Mouse (Mus musculus) midbrain, embryonic 14.5 days (tissue): ENCODE data around the gene Zfp346. TPM values are rescaled to one million over a fixed set of nuclear protein-coding genes. Genes with fewer than 3 reads are reported as not detected.

Experiments
- ATAC-seq: fragments of 200-750 bp; cut with Nextera tagmentation; 2 replicates; pipeline ENCODE4 v1.8.0; 2017; ENCODE audit warnings: moderate number of reproducible peaks, moderate library complexity; ENCODE audit not compliant: low FRiP score, low TSS enrichment
- DNase-seq: peaks from one replicate; pipeline ENCODE4 v3.0.0-alpha.2; 2015
- H3K27ac ChIP-seq: fragments of 300-500 bp; sonication (generic); replicated peaks from 2 replicates; pipeline ENCODE4 v1.5.1; 2014; ENCODE audit warnings: mild to moderate bottlenecking, low read depth, low read length, moderate library complexity
- H3K27me3 ChIP-seq: fragments of 300-500 bp; sonication (generic); 2 replicates; pipeline ENCODE4 v1.6.1; 2014; ENCODE audit warnings: low read length, control low read depth, mixed read lengths; ENCODE audit not compliant: control insufficient read depth, insufficient read depth
- H3K36me3 ChIP-seq: fragments of 300-500 bp; sonication (generic); 2 replicates; pipeline ENCODE4 v1.6.1; 2014; ENCODE audit warnings: low read length, control low read depth; ENCODE audit not compliant: control insufficient read depth, insufficient read depth
- H3K4me1 ChIP-seq: fragments of 300-500 bp; sonication (generic); 2 replicates; pipeline ENCODE4 v1.6.1; 2014; ENCODE audit warnings: mild to moderate bottlenecking, antibody characterized with exemption, low read length, control low read depth; ENCODE audit not compliant: control insufficient read depth, insufficient read depth
- H3K4me2 ChIP-seq: fragments of 300-500 bp; sonication (generic); 2 replicates; pipeline ENCODE4 v1.6.1; 2014; ENCODE audit warnings: mild to moderate bottlenecking, low read length, moderate library complexity
- H3K4me3 ChIP-seq: fragments of 300-500 bp; sonication (generic); replicated peaks from 2 replicates; pipeline ENCODE4 v1.5.1; 2014; ENCODE audit warnings: low read depth, low read length
- H3K9ac ChIP-seq: fragments of 300-500 bp; sonication (generic); replicated peaks from 2 replicates; pipeline ENCODE4 v1.6.1; 2014; ENCODE audit warnings: mild to moderate bottlenecking, low read length, moderate library complexity
- H3K9me3 ChIP-seq: fragments of 300-500 bp; sonication (generic); 2 replicates; pipeline ENCODE4 v1.6.1; 2016; ENCODE audit warnings: low read length, control low read depth, mixed read lengths; ENCODE audit not compliant: control insufficient read depth
- WGBS: fragments of 180-500 bp; shearing (Covaris S2); extraction: QIAGEN DNeasy Blood & Tissue Kit; methylation state at CpG from one replicate; pipeline ENCODE4 v1.1.7; 2014; 5-methylcytosine and 5-hydroxymethylcytosine counted together
- polyA plus RNA-seq: library from polyadenylated mRNA; unstranded; fragments of >200 nt; fragmentation: Nextera tagmentation; extraction: Ambion mirVana; gene quantifications from 2 replicates; pipeline ENCODE4 v1.2.1, GENCODE M21; 2014

Zfp346 gene
- polyA plus RNA-seq, 1 experiment from 2014 or later, result 26.2 TPM

DNA sequence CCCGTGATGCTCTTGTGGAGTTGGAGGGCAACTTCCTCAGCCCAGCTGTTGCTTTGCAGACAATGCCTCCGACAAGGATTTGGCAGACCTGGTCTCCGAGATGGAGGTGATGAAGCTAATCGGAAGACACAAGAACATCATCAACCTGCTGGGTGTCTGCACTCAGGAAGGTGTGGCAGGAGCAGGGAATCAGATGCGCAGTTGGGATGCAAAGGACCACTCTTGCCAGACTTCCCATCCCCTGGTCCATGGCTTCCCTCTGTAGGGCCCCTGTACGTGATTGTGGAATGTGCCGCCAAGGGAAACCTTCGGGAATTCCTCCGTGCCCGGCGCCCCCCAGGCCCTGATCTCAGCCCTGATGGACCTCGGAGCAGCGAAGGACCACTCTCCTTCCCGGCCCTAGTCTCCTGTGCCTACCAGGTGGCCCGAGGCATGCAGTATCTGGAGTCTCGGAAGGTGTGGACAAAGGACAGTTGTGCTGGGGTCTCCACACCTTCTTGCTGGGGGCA, 60.8 kb downstream of the Zfp346 start:
- Histone ChIP-seq H3K4me2 (no peak overlapping the region), H3K27ac (no peak overlapping the region), H3K9ac (no peak overlapping the region), H3K4me1 (peaks cover 10% of the 10 kb centered on the region), H3K4me3 (no peak overlapping the region), H3K27me3 (no peaks in the 10 kb centered on the region), H3K9me3 (no peaks in the 10 kb centered on the region), H3K36me3 (no peaks in the 10 kb centered on the region)
- ATAC-seq, result no peak
- DNase-seq, result no peak
- WGBS, result 91% methylated on average over 16 of the region's 16 CpGs

DNA sequence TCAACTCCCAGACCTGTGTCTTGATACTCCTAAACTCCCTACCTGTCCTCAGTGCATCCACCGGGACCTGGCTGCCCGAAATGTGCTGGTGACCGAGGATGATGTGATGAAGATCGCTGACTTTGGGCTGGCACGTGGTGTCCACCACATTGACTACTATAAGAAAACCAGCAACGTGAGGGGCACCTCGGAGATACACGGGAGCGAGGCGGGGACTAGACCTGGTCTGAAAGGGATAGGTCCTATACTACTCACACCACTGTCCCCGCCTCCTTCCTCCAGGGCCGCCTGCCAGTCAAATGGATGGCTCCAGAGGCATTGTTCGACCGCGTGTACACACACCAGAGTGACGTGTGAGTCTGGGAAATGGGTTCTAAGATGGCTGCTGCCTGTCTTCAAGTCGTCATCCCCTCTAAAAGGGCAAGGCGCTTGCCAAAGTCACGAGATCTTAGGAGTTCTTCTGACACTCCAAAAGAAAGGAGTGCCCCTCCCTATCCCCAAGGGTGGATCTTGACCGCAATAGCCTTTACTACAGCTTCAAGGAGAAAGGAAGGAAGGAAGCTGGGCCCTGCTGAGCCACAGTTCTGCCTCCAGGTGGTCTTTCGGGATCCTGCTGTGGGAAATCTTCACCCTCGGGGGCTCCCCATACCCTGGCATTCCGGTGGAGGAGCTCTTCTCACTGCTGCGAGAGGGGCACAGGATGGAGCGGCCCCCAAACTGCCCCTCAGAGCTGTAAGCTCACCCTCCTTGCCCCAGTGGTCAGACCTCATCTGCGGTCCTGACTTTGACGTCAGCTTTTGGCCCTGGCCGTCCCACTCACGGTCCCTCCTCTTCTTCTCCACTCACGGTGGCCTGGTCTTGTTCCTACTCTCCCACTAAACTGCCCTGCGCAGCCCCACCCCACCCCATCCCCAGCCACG, 62.0 kb downstream of the Zfp346 start:
- Histone ChIP-seq H3K4me1 (peaks cover 21% of the 10 kb centered on the region), H3K4me3 (no peak overlapping the region), H3K27me3 (no peaks in the 10 kb centered on the region), H3K27ac (no peak overlapping the region), H3K36me3 (no peaks in the 10 kb centered on the region), H3K4me2 (no peak overlapping the region), H3K9me3 (no peaks in the 10 kb centered on the region), H3K9ac (no peak overlapping the region)
- 91% methylated on average over 32 of the region's 32 CpGs for WGBS
- DNase-seq (no peak), ATAC-seq (no peak)

DNA sequence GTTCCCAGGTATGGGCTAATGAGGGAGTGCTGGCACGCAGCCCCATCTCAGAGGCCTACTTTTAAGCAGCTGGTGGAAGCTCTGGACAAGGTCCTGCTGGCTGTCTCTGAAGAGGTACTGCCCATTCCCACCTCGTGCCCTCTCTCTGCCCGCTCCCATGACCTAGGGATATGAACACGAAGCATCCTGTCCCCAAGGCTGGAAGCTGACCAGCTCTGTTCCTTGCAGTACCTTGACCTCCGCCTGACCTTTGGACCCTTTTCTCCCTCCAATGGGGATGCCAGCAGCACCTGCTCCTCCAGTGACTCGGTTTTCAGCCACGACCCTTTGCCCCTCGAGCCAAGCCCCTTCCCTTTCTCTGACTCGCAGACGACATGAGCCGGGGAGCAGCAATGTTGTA, 62.7 kb downstream of the Zfp346 start:
- Histone ChIP-seq H3K27ac (no peak overlapping the region), H3K4me2 (no peak overlapping the region), H3K9ac (no peak overlapping the region), H3K27me3 (no peaks in the 10 kb centered on the region), H3K4me3 (no peak overlapping the region), H3K9me3 (no peaks in the 10 kb centered on the region), H3K4me1 (peaks cover 25% of the 10 kb centered on the region), H3K36me3 (no peaks in the 10 kb centered on the region)
- DNase-seq, result no peak
- 85% methylated on average over 11 of the region's 11 CpGs for WGBS
- no peak for ATAC-seq

DNA sequence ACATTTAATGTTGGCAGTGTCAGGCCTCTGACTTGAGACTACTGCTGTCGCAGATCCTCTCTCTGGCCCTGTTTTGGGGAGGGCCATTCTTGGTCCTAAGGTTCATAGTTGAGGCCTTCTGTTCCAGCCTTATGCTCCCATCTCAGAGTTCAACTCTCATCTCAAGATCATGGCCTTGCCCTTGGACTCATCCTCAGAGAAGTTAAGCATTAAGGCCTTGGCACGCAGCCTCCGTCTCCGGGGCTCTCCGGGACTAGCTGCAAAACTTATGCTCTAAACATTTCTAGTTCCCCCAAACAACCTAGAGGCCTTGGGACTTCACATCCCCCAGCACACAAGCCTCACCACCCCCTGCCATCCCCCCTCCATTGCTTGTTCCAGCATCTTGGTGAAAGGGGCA, 63.1 kb downstream of the Zfp346 start:
- DNase-seq, result no peak
- no peak overlapping the region for H3K4me2 ChIP-seq
- peaks cover 25% of the 10 kb centered on the region for H3K4me1 ChIP-seq
- H3K9ac ChIP-seq, result no peak overlapping the region
- H3K36me3 ChIP-seq, result no peaks in the 10 kb centered on the region
- no peaks in the 10 kb centered on the region for H3K27me3 ChIP-seq
- H3K4me3 ChIP-seq, result no peak overlapping the region
- H3K9me3 ChIP-seq, result no peaks in the 10 kb centered on the region
- H3K27ac ChIP-seq, result peak overlapping the region; percentile 32; the same call in 1 of the 2 replicates
- WGBS, result 96% methylated on average over 5 of the region's 5 CpGs
- ATAC-seq, result no peak

DNA sequence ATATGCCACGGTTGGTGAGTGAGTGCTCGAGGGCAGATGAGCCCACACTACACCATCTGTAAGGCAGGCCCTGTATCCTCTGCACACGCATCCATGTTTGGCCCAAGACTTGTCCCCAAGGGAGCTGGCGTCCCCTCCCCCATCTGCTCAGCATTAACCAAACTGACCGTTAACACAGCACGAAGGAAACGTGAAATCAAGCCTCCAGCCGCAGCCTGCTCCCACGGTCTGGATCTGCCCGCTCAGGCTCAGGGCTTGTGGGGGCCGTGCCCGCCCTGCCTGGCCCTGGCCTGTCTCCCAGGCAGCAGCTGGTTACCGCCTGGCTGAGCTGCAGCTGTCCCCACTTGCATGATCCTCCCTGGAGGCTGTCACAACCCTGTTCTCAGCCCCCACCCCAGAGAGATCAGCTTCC, 63.9 kb downstream of the Zfp346 start:
- Histone ChIP-seq H3K27ac (peak overlapping the region; percentile 32), H3K27me3 (no peaks in the 10 kb centered on the region), H3K9me3 (no peaks in the 10 kb centered on the region), H3K4me2 (no peak overlapping the region), H3K9ac (no peak overlapping the region), H3K4me1 (peaks cover 25% of the 10 kb centered on the region), H3K36me3 (no peaks in the 10 kb centered on the region), H3K4me3 (no peak overlapping the region)
- peak; percentile 68 for DNase-seq
- peak; percentile 81 for ATAC-seq
- WGBS, result 26% methylated on average over 13 of the region's 13 CpGs

DNA sequence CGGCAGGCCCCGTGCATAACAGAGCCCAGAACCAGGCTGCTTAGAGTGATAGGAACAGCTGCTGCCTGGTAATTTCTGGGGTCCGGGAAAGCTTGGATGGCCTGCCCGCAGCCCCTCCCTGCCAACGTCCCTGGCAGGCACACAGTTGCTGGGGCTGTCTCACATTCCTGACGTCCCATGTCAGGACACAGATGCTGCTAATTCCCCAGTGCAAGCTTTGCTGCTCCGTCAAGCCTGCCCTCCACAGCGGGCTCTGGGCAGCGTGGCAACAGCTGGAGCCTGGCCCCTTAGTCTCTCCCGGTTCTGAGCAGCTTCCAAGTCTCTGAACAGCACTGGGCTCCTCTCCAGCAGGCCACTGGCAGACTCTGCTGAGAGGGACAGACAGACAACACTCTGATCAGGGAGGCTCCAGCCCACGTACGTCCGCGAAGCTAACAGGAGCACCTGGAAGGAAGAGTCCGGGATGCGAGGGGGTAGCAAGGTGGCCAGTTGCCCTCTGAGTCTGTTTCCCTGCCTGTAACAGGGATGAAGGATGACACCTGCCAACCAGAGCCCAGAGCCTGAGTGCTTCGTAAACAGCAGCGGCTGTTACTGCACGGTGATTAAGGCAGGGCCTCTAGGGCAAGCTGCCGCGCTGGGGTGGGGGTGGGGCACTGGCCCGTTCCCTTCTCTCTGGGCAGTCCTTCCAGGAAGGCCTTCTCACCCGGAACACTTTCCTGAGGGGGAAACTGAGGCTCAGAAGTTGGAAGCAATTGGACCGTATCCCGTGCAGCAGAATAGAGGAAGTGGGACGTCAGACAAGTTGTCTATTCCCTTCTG, 66.6 kb downstream of the Zfp346 start:
- ATAC-seq, result peak; percentile 69
- H3K4me1 ChIP-seq, result peaks cover 25% of the 10 kb centered on the region
- peak; percentile 74 for DNase-seq
- no peak overlapping the region for H3K4me3 ChIP-seq
- no peak overlapping the region for H3K9ac ChIP-seq
- H3K9me3 ChIP-seq, result no peaks in the 10 kb centered on the region
- H3K27me3 ChIP-seq, result no peaks in the 10 kb centered on the region
- 11% methylated on average over 26 of the region's 26 CpGs for WGBS
- H3K27ac ChIP-seq, result peak overlapping the region; percentile 71
- peak overlapping the region; percentile 35 for H3K4me2 ChIP-seq
- no peaks in the 10 kb centered on the region for H3K36me3 ChIP-seq

DNA sequence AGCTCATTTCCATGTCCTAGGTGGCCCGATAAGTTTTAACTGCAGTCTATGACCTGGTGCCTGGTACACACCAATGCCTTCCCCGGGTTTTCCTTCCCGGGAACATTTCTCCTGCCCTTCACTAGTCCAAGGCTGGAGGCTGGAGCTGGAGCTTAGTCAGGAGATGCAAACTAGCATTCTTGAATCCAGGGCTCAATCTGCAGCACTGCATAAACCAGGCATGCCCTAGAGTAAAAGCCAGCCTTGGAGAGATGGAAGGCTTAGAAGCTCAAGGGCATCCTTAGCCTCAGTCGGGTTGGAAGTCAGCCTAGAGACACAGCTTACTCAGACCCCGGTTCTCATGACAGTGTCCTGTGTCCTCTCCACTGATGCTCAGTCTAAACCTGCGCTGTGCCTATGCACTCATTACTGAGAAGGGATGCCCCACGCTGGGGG, 67.2 kb downstream of the Zfp346 start:
- no peak overlapping the region for H3K9ac ChIP-seq
- 43% methylated on average over 7 of the region's 7 CpGs for WGBS
- H3K4me3 ChIP-seq, result no peak overlapping the region
- H3K36me3 ChIP-seq, result no peaks in the 10 kb centered on the region
- no peak overlapping the region for H3K27ac ChIP-seq
- peaks cover 25% of the 10 kb centered on the region for H3K4me1 ChIP-seq
- no peak overlapping the region for H3K4me2 ChIP-seq
- ATAC-seq (no peak), DNase-seq (no peak)
- H3K27me3 ChIP-seq, result no peaks in the 10 kb centered on the region
- no peaks in the 10 kb centered on the region for H3K9me3 ChIP-seq

DNA sequence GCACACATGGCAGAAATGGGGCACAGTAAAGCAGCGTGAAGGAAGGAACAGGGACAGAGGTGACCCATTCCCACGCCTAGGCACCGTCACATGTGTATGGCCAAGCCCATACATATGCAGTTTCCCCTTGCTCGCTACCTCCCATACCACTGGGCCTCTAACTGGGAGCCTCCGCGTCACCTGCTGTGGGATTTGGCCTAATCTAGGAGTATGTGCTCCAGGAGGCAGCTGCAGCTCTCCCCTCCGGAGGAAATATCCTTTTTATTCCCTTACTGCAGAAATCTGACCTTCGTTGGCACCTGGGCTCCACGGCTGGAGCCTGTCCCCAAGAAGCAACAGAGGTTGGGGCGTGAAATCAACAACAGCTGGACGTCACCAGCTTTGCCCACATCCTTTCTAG, 69.2 kb downstream of the Zfp346 start:
- H3K36me3 ChIP-seq, result no peaks in the 10 kb centered on the region
- ATAC-seq, result no peak
- no peak for DNase-seq
- 71% methylated on average over 11 of the region's 11 CpGs for WGBS
- H3K9me3 ChIP-seq, result no peaks in the 10 kb centered on the region
- no peak overlapping the region for H3K4me3 ChIP-seq
- peaks cover 16% of the 10 kb centered on the region for H3K4me1 ChIP-seq
- H3K9ac ChIP-seq, result no peak overlapping the region
- no peak overlapping the region for H3K27ac ChIP-seq
- no peak overlapping the region for H3K4me2 ChIP-seq
- H3K27me3 ChIP-seq, result no peaks in the 10 kb centered on the region
